Mouse (Mus musculus): ENCODE measurements at regions not wholly inside any gene's neighbourhood (a gene's known extent, or its start where the extent isn't known, plus 50 kb on each side); places are given as distances from the start of the nearest gene placed in this dataset.

DNA sequence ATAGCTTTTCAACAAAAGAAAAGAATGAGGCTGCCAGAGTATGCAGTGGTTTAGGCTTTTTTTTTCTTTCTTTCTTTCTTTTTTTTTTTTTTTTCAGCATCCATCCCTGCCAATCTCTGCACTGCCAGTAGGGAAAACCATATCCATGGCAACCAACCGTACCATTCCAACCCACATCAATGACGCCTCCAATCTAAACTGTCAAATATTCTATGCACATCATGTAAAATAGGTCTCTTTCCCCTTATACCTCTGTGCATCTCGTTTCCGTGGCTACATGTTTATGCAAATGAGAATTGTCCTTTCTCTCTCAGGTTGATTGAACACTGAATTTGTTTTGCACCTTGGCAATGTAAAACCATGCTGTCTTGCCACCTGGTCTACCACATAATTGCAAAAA lies 384.0 kb upstream of the Ccnh start:
- no peak for TF ChIP-seq CTCF (IDR thresholded peaks at IDR 0.05)
- no peak for TF ChIP-seq POLR2A (IDR thresholded peaks at IDR 0.05; ENCODE audit: insufficient read depth, low read depth, low read length)
- TF ChIP-seq EP300 (IDR thresholded peaks at IDR 0.05; ENCODE audit: insufficient read depth, low read depth, low read length), result no peak
